Mouse (Mus musculus) layer of hippocampus, postnatal 36 days (tissue): ENCODE measurements around the gene Snx10. TPM values are rescaled to one million over a fixed set of nuclear protein-coding genes. Genes with fewer than 3 reads are reported as not detected.

Experiments
- DNase-seq, 2 experiments: peaks; one replicate each; pipeline ENCODE4 v3.0.0; 2022
- total RNA-seq, 2 experiments: library from RNA; stranded (reverse); gene quantifications; 2 replicates each; pipeline ENCODE4 v1.2.3; 2021

The Snx10 gene
- total RNA-seq, 2 experiments from 2014 or later, result 104 to 106 TPM

DNA sequence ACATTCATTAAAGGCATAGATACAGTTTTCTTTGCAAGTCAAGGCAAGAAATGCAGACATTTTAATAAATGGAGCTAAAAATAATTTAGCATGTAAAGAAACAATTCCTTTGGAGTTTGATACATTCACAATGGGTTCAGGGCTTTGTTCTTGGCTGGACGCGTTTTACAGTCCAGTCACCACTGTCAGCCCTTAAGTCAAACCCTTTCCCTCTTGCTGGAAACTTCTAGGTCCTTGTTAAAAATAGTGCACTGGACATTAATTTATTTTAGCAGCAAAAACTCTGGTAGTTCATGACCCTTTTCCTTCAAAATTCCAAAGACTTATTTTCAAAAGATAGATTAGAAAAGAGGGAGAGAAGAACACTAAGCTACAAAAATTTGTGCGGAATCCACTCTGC lies 68.1 kb downstream of the Snx10 start:
- DNase-seq, result no peak

- peak; percentile 90 to 92 for DNase-seq
These were observed 68.8 kb downstream of the Snx10 start for GRCm38 (mm10) chr6:51592356-51593115.

DNA sequence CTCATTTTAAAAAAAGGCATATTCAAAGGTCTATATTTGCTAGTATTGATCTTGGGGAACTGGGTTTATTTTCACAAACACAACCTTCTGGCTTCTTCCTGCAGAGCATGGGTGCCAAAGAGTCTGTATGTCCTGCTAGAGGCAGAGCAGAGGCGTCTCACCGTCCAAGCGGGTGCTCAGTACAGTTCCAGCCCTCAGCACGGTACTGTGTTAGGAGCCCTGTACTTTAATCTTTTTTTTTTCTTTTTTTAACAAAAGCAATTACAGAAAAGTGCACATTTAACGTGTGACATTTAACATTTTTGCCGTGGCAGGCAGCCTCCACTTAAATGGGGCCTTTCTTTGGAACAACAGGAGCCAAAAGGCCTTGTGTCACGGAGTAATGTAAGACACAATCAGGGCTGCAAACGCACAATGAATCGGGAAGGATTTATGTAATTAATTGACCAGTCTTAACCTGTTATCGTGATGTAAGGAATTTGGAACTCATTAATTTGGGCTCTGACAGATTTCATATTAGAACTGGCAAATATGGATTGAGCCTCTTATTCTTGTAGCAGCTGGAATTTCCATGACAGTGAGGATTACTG lies 69.8 kb downstream of the Snx10 start:
- no peak for DNase-seq

GRCm38 (mm10) chr6:51594516-51594915 lies 70.8 kb downstream of the Snx10 start:
- DNase-seq, result no peak

DNA sequence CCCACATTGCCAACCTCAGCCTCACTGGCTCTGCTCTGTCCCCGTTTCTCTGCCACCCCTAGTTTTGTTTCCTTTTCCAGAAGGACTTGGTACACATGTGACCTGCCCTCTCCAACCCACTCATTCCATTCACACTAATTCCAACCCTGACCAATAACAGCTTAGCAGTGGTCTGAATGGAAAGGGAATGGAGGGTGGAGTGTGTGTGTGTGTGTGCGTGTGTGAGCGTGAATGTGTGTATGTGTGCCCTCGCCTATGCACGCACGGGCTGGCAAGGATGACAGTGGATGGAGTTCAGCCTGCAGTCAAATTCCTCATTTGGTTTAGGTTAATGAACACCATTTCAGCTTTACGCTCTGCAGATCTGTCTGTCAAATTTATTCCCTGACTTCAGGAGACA lies 74.4 kb downstream of the Snx10 start:
- DNase-seq, result no peak

DNA sequence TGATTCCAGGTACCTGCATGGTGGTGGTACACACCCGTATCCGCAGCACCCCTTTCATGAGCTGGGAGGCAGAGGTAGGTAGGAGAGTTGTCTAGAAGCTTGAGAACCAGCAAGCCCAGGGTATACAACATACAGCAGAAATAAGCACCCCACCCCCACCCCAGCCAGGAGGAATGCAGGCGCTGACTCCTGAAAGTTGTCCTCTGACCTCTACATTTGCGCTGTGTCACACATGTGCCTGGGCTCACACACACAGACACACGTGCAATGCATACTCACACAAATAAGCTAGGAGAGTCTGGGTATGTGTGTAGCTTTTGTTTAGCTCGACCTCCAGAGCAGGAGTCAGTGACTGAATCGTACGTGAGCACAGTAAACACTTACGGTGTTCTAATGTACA lies 76.7 kb downstream of the Snx10 start:
- DNase-seq, result no peak

GRCm38 (mm10) chr6:51602341-51602740 lies 78.6 kb downstream of the Snx10 start:
- no peak for DNase-seq

DNA sequence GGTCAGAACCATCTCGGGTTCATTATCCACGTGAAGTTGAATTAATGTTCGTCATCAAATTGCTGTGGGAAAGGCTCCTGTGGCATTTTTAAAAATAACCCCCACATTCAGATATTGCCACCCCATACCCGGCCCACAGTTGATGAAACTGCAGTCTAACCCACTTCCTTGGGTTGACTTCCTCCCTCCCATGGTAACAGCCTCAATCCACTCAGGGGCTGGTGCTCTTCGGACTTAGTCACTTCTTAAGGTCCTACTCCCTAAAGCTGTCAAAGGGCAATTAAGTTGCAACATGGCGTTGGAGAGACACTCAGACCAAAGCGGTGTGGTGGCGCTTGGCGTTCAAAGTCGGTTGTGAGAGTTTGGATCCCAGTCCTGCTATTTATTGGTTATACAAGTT lies 80.0 kb downstream of the Snx10 start:
- DNase-seq, result no peak

DNA sequence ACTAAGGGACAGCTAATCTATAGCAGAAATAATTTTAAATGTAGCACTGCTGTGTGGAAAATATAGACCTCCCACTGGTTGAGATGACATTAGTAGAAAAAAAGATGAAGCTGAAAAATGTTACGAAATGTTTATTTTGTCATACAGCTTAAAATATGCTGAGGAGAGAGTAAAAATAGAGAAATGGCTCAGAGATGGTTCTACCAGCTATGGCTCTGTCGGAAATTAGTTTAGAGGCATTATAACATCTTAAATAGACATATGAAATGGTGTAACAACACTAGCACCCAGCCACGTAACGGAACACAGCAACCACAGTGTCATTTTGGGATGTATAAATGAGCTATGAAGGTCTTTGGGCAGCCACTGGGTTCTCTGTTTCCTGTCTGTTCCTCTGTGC lies 82.5 kb downstream of the Snx10 start:
- DNase-seq, result no peak

DNA sequence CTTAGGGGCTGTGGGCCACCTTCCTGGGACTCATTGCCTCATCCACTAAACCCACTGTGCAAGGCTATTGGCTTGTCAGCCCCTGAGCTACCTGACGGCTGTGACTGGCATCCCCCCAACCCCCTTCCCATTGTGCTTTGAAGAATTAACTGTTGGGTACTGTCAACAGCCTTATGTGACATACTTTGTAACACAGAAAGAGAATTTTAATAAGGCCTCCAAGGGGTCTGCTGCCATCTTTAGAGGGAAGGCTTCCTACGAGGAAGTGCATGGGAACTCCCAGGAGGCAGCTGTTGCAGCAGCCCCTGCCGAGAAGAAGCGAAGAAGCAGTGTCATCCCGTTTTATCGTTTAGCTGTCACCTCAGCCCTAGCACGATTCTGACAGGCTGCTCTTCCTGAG lies 83.1 kb downstream of the Snx10 start:
- no peak for DNase-seq

DNA sequence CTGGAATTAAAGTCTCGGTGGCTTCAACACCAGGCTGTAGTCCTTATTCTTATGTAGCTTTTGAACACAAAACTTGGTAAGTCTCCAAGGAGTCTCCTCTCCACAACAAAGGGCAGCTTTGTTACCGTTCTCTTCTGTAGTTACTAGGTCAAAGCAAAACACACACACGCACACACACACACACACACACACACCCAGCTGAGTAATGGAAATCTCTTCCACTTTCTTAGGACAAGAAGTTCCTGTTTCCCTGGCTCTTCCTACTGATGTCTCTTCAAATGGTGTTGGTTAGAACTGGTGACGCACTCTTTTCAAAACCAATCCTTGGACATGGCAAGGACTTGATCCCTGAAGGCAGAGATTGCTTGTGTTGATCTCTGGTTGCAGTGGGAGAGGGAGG lies 87.9 kb downstream of the Snx10 start:
- no peak for DNase-seq

GRCm38 (mm10) chr6:51612371-51613051 lies 88.8 kb downstream of the Snx10 start:
- peak; percentile 70 for DNase-seq

- no peak for DNase-seq
These were observed 90.0 kb downstream of the Snx10 start for GRCm38 (mm10) chr6:51613661-51614060.

DNA sequence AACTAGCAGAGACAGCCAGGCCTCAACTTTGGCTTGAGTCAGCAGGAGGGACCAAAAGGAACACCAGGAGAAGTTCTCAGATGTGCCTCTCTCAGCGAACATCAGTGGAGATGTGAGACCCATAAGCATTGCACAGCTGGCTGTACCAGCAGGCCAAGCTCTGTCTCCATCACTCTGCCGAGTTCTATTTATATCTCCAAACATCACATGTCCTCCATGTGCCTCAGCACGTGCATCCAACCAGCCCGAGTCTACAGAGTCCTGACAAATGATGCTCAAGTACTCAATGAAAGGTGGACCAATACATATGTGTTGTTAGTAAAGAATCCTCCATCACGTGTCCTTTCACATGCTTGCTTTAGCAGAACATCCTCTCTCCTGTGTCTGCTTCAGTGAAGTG lies 103.1 kb downstream of the Snx10 start:
- no peak for DNase-seq

GRCm38 (mm10) chr6:51629671-51630070 lies 106.0 kb downstream of the Snx10 start:
- DNase-seq, result no peak

- no peak for DNase-seq
These were observed 106.5 kb downstream of the Snx10 start for GRCm38 (mm10) chr6:51630184-51630583.

- DNase-seq, result no peak
These were observed 109.4 kb downstream of the Snx10 start for GRCm38 (mm10) chr6:51632928-51633662.

GRCm38 (mm10) chr6:51633663-51634362 lies 110.1 kb downstream of the Snx10 start:
- DNase-seq, result no peak

- no peak for DNase-seq
These were observed 112.4 kb downstream of the Snx10 start for GRCm38 (mm10) chr6:51636019-51636568.
